Mouse (Mus musculus) kidney, postnatal 25 days (tissue): Measurements from ENCODE around the gene Ppp2r5c.

ENCODE experiments used
- DNase-seq, 2 experiments: peaks; one replicate each; pipeline ENCODE4 v3.0.0; 2021; ENCODE audit warnings: mixed read lengths in 2 of 2

Gene Ppp2r5c

DNA sequence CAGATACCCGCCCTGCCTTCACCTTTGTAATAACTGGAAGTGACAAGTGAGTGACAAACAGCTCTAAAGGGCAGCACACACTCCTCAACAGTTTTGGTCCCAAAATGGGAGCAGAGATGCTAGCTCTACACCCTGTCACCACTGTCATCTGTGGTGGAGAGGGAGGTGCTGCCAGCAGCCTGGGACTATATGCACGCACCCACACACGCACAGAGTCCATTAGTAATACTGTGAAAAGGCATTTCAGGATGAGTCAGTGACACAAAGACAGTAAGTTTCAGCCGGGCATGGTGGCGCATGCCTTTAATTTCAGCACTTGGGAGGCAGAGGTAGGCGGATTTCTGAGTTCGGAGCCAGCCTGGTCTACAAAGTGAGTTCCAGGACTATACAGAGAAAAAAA, 111.3 kb downstream of the Ppp2r5c start:
- DNase-seq = no peak

DNA sequence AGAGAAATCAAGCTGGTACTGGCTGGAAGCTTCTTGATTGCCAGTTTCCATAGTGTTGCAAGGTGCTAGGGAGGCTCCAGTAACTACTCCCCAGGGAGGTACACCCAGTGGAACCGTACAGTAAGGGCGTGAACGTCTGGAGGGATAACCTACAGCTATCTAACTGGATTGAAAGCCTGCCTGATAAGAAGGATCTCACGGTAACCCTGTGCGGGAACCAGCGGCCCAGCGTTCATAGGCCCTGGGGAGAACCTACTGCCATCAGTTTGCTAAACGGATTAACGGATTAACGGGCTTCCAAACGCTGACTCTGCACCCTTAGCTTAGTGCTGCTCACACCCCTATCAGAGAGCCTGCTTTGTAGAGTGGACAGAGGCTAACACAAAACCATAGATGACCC, 116.5 kb downstream of the Ppp2r5c start:
- no peak for DNase-seq

DNA sequence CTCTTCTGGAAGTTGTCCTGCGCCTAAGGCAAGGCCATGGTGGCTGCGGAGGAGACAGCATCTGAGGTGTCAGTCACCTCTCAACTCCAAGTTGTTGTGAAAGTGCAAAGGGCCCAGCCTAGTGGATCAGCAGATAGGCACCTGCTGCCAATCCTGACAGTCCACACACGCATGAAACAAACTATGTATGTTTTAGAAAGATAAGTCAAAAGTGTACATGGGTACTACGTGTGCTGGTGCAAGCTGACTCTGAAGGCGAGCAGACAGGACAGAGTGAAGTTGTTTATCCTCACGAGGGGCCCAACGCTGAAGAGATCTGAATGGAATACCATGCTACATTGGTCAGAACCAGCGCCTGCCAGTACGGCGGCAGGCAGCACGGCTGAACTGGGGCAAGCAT, 117.9 kb downstream of the Ppp2r5c start:
- no peak for DNase-seq

DNA sequence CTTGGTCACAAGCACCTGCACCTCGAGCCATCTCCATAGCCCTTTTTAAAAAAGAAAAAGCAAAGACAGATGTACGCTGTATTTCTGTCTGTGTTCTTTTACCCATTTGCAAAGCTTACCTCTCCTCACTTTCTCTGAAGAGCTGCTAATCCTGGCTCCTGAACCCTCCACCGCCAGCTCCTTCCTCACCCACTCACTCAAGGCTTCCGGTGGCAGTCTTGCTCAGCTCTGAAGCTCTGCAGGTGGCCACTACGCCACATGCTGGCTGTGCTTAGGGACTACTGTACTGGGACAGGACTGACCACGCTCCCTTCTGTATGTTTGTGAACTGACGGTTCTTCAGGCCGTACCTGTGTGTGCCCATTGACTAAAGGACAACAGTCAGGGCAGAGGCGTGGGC, 119.4 kb downstream of the Ppp2r5c start:
- DNase-seq = no peak

DNA sequence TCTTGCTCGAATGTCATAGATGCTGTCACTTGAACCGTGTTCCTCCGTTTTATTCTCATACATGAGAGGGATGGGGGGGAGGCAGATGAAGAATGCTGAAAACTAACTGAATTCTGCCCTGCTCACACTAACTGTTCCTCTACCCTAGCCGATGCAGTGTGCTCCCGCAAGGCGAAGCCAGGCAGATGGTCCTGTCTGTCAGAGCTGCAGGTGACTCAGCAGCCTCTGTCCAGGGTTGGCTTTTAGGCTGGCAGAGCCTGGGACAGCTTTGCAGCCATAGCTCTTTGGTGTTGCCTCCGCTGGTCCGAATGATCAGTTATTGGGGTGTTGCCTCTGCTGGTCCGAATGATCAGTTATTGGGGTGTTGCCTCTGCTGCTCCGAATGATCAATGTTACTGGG, 124.1 kb downstream of the Ppp2r5c start:
- DNase-seq = no peak

DNA sequence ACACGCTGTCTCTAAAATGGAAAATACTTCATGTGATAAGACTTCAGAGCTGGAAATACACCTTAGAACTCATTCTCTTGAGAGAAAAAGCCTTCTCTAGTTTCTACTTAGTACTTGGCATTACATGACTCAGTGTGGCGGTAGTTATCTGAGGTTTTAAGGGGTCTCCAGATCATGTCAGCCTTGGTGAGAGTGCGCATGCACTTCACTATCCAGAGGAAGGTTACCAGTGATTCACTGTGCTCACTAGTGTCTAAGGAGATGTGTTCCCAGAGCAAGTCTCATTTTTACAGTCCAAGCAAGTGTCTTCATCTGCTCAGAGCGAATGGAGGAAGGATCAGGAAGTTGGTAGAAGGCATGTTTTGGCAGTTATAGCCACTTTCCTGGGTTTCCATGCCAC, 125.4 kb downstream of the Ppp2r5c start:
- no peak for DNase-seq

DNA sequence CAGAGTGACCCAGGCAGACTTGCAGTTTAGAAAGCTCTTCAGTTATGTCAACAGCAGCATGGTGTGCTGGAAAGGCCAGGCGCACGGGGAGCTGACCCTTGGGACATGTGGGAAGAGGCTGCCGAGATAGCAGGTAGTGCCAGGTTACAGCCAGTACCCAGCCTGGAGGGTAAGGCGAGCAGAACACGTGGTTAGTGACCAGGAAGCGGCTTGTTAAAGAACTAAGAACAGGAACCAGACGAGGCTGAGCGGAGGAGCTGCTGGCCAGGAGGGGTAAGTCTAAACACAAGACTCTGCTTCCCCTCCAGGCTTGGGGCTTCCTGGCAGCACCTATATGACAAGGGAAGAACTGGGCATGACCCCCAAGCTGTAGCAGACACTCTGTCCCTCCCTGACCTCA, 126.7 kb downstream of the Ppp2r5c start:
- no peak for DNase-seq

DNA sequence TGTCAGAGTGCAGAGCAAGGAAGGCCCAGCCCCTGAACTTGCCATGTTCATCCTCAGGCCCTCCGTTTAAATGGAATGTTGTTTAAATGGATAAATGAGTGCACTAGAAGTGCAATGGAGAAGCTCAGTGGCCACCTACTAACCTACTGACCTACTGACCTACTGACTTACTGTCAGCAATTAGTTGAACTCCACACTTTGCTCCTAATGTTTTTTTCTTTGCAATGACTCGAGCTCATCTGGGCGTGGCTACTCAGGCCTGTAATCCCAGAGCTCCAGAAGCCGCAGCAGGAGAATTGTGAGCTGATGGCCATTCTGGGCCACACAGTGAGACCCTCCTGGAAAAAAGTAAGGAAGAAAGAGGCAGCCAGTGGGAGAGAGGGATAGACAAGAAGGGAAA, 129.0 kb downstream of the Ppp2r5c start:
- peak in 1 of 2 experiments; percentile 33 for DNase-seq

DNA sequence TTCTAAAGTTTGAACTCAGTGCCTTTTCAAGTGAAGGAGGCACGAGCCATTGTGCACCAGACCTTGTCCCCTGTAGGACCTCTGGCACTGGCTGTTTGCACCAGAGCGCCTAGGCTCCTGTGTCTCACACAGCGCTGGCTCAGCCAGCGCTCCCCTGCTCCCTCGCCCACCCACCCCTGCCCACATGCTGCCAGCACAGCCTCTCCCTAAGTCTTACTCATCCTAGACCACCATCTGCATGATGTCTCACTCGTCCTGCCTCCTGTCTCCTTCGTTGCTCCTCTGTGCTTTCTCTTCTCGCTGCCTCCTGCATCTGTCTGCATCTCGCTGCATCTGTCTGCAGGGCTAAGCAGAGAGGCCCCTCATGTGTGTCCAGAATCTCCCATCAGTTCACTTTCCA, 131.4 kb downstream of the Ppp2r5c start:
- no peak for DNase-seq

DNA sequence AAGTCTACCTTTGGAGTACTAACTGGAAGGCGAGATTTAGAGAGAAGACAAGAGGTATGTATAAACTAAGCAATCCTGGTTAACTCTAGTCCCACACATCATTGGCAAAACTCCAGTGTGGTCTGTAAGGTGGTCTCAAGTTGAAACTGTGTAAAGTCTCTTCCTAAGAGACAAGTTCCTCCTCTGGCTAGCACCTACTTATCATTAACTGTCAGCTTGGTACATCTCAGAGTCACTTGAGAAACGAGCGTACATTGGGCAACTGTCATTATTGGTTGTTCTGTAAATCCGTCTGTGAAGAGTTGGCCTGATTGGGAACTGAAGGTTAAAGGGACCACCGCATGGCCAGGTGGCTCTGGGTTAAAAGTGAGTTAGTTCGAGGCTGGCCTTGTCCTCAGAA, 141.7 kb downstream of the Ppp2r5c start:
- no peak for DNase-seq

DNA sequence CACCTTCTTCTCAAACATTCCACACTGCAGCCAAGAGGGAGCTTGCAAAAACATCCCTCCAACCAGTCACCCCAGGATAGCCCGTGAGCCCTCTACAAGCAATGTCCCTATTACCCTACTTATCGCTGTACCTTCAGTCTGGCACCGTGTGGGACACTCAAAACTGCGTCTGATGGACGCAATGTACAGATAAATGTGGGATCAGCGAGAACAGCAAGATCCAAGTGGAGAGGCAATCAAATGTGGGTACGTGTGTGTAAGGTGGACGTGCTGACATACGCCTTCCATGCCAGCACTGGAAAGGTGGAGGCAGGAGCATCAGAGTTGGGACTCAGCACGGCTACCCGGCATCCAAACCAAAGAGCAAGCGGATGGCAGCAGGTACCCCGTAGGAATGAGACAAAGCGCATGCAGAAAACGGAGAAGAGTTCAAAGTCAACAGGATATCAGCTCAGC, 143.9 kb downstream of the Ppp2r5c start:
- no peak for DNase-seq

DNA sequence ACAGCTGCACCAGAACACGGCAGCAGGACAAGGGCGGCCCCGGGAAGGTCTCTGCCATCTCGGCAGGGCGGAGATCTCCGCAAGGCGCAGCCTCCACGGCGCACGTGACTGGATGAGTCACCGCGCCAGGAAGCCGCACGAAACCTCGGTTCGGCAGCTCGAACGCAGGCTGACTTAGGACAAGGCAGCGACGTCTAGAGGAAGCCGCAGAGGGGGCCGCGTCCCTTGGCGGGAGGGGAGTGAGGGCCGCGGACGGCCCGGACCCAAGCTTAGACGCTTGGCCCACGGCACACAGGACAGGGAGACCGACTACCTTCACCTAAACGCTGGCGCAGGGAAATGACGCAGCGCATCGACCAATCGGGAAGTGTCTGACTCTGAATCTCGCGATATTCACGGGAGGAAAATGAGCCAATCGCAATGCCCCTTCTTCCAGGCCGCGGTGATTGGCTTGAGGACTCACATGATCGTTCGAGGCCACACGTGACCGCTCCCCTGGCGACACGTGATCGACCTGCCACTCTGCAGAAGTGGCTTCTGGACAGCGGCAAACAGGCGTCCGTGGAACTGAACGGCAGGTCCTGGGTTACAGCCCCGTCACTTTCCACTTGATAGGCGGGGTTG, 144.5 kb downstream of the Ppp2r5c start:
- peak; percentile 99 to 100 for DNase-seq

DNA sequence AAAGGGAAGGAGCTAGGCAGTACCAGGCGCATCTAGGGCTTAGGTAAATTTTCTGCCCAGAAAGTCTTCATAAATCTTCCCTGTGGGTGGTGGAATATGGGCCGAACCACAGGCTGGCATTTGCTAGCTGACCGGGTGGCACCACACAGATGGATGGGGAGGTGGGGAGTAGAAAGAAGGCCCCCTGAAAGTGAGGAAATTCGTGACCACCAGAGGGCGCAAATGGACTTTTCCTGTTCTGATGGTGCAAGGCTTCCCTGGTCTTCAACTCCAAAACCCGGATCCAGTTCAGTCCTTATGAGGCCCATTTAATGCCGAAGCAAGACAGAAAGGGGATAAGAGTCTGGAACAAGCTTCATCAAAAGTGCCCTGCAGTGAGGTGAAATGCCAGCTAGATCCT, 151.6 kb downstream of the Ppp2r5c start:
- peak; percentile 68 to 84 for DNase-seq

DNA sequence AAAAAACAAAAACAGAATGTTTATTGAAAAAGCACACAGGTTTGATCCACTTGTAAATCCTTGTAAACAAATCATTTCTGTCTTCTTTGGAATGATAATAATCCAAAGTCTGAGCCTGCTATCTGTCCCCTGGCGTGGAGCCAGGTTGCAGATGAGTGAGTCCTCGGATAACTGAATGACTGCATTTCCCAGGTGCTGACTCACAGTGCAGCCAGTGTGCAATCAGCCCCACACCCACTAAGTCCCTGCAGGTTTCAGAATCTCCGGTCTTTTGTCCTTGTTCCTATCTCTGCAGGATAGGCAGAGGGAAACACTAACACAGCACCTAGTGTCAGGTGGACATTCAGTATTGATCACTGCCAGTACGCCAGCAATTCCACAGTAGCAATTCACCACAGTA, 152.9 kb downstream of the Ppp2r5c start:
- no peak for DNase-seq

DNA sequence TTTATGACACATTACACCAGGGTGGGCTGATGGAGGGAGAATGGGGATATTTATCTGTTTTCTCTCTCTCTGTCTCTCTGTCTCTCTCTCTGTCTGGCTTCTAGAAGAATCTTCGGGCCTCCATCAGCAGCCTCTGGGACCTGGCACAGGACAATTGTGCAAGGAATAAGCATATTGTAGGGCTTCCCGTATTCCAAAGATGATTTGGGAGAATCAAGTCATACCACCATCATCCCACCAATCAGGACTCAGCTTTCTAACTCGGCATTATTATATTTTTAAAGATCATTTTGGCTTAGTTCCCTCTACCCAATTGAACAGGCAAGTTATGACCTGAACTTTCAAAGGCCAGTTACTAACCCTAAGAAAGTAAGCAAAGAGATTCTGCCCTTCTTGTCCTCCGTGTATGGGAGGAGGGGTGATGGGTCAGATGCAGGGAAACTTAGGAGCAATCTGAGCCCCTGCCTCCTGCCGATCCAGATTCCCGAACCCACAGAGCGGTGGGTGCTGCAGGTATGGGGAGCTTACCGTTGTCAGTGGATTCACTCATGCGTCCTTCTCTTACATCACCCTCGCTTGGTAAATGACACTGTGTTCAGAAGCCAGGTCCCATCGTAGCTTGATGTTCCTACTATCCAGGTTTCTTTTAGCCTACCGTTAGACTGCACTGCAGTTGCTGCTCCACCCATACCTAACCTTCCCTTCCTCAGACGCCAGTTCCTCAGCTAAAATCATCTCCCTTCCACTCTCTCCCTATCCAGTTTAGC, 153.5 kb downstream of the Ppp2r5c start:
- DNase-seq = no peak

DNA sequence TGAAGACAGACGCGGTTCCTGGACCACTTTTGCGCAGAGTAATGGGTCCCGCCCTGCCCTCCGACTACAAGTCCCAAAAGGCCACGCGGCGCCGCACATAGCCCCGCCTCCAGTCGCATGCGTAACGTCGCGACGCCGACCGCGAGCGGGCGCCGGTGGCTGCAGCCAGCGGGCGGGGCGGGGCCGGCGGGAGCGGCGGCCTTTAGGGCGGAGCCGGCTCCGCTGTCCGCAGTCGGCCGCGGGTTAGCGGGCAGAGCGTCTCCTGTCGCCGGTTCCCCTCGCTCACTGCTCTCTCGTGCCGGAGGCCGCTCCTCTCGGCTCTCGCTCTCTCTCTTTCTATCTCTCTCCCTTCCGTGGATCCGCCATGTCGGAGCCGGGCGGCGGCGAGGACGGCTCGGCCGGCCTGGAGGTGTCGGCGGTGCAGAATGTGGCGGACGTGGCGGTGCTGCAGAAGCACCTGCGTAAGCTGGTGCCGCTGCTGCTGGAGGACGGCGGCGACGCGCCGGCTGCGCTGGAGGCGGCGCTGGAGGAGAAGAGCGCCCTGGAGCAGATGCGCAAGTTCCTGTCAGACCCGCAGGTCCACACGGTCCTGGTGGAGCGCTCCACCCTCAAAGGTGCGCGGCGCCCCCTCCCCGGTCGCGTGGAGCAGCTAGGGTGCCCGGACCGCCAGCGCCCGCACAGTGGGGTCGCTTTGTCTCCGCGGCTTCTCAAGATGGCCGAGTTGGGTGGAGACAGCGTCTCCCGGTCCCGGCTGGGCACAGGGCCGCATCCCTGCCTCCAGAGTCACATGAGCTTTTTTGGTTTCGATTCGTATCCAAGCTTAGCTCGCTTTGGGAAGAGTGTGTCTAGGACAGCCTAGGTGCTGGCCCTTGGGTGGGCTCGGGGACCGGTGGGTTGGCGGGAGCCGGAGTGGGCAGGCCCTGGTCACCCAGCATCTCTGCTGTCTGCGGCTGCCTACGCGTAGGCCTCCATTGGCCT, 154.6 kb downstream of the Ppp2r5c start, which contains the start of gene Dync1h1:
TSS of gene Dync1h1 (plus strand) at position 212 of the 978 bp plus-strand sequence.
- peak; percentile 96 for DNase-seq

DNA sequence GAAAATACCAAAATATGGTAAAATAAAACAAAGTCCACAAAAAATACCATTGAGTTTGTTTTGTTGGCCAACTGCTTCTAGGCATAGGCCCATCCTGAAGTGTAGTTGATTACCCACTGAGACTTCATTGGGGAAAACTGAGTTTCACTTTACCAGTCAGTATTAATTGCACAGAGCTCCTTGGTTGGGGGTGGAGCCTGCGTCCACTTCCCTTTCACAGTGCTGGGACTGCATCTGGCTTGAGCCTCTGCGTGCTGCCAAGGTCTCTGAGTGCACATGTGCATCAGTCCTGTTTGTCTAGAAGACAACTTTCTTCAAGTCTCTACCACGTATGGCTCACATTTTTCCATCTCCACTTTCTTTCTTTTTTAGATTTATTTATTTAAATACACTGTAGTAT, 159.2 kb downstream of the Ppp2r5c start:
- no peak for DNase-seq

DNA sequence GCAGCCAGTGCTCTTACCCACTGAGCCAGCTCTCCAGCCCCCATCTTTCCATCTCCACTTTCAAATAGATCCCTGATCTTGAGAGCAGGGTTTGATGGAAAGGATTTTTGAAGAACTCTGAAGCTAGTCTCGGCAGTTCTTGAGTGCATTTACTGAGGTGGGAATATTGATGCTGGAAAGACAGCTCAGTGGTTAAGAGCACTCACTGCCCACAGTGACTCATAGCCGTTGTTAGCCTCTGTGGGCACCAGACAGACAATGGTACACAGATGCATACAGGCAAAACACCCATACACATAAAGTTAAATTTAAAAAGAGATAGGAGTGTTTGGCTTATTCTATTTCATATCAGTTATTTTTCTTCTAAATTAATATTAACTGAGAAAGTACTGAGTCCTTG, 159.8 kb downstream of the Ppp2r5c start:
- no peak for DNase-seq

DNA sequence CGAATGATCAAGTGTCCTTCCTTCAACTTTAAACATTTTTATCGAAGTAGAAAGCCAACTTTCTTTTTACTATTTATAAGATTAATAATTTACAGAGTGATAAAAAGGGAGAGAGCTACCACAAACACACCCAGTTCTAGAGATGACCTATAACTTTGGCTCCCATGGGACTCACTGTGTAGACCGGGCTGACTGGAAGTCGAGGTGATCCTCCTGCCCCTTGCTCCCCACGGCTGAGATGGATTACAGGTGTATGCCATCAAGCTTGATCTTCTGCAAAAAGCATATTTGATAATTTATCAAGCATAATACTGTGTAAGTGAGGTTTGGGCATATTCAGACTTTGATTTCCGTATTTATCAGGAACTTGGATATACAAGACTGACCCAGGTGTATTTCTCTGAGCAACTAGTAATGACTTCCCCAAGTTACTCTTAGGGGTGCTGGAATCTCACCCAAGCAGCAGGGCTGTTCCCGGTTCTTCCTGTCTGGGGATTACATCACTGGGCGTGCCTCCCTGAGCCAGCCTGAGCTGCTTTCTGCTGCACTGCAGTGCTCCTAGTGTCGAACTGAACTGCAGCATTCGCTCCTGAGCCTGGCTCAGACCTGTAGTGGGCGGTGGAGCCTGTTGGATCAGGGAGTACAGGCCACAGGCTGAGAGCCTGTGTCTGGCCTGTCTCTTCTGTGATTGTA, 161.7 kb downstream of the Ppp2r5c start:
- DNase-seq = peak; percentile 66 to 88

DNA sequence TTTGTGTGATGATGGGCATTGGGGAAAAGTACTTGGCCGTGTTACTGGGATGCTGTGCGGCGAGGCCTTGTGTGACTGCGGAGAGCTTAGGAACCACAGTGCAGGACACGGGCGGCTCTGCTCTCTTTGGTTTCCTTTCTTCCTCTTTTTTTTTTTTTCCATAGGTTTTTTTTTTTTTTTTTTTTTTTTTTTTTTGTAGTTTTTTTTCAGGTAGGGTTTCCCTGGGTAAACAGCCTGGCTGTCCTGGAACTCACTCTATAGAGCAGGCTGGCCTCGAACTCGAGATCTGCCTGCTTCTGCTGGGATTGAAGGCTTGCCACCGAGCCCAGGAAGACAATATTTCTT, 162.2 kb downstream of the Ppp2r5c start:
- no peak for DNase-seq

DNA sequence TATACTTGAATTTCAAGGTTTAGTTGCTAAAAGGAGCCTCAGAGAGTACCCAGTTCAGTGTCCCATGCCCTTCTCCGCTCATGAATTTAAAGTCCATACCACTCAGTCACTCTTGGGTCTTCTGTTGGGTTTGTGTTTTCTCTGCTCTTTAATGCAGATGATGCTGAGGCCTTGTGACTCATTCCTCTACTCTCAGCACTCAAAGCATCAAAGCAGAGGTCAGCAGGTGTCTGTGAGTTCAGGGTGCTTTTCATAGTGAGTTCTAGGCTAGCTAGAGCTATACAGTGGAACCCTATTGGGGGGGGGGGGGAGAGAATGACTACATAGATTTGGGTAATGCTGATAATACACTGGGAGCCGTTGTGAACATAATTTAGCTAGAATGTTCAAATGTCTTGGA, 163.8 kb downstream of the Ppp2r5c start:
- no peak for DNase-seq

DNA sequence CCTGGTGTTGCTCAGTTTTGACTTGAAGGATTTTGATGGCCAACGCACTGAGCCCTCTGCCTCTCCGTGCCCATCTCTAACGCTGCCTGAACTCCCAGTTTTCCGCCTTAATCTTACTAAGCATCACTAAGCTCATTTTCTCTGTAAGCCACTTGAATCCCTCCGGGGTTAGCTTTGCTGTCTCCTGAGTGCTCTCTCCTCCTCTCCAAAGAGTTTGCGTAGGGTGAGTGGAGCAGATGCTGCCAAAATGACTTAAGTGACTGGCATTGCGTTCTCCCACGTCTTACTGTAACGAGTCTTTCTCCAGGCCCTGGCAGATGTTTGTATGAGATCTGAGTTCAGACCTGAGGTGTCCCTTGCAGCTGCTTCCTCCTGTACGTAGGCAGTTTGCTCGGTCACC, 183.1 kb downstream of the Ppp2r5c start:
- DNase-seq = no peak
